Mouse (Mus musculus) ES-E14 (cell line): ENCODE data around the gene Dock6. TPM values are rescaled to one million over a fixed set of nuclear protein-coding genes. Genes with fewer than 3 reads are reported as not detected.
A peak's percentile ranks its signal among the peaks of the same experiment; 100 is the strongest.

Source experiments
- DNase-seq: peaks from one replicate; pipeline ENCODE4 v3.0.0-alpha.2; 2013; ENCODE audit warnings: low read depth, low spot score
- H3K27ac ChIP-seq: 2 replicates; pipeline ENCODE4 v1.5.1; 2012; ENCODE audit warnings: low read depth, mild to moderate bottlenecking, low read length, moderate library complexity, mixed read lengths; ENCODE audit not compliant: poor library complexity, insufficient read depth, severe bottlenecking
- H3K36me3 ChIP-seq: 2 replicates; pipeline ENCODE4 v1.6.1; 2012; ENCODE audit warnings: mild to moderate bottlenecking, low read length, moderate library complexity, mixed read lengths; ENCODE audit not compliant: control insufficient read depth, poor library complexity, insufficient read depth, severe bottlenecking
- H3K4me1 ChIP-seq, 2 experiments: fragments of 150-350 bp in 1 of 2; sonication (generic) in 1 of 2; 2 replicates each; pipeline ENCODE4 v1.6.1; 2012; ENCODE audit warnings: low read length in 2 of 2, mild to moderate bottlenecking in 1 of 2, mixed read lengths in 1 of 2; ENCODE audit not compliant: control insufficient read depth in 2 of 2, insufficient read depth in 2 of 2, poor library complexity in 1 of 2
- H3K4me3 ChIP-seq, 2 experiments: fragments of 150-350 bp in 1 of 2; sonication (generic) in 1 of 2; 2 replicates each; pipeline ENCODE4 v1.5.1; 2012; ENCODE audit warnings: low read length in 2 of 2, low read depth in 1 of 2, mild to moderate bottlenecking in 1 of 2, mixed read lengths in 1 of 2; ENCODE audit not compliant: insufficient read depth in 1 of 2, poor library complexity in 1 of 2, severe bottlenecking in 1 of 2
- H3K9ac ChIP-seq: 2 replicates; pipeline ENCODE4 v1.6.1; 2012; ENCODE audit warnings: low read depth, mild to moderate bottlenecking, low read length, mixed read lengths; ENCODE audit not compliant: poor library complexity, insufficient read depth, severe bottlenecking
- H3K9me3 ChIP-seq: fragments of 150-350 bp; sonication (generic); 2 replicates; pipeline ENCODE4 v1.6.1; 2012; ENCODE audit warnings: low read depth, mild to moderate bottlenecking, low read length; ENCODE audit not compliant: control insufficient read depth, insufficient read depth
- CHD2 ChIP-seq: IDR thresholded peaks from 2 replicates; pipeline ENCODE4 v1.6.1; 2014; ENCODE audit warnings: mild to moderate bottlenecking, low read depth, low read length, inconsistent platforms
- HCFC1 ChIP-seq: IDR thresholded peaks from 2 replicates; pipeline ENCODE4 v1.6.1; 2012; ENCODE audit warnings: low read length, inconsistent platforms, borderline replicate concordance; ENCODE audit not compliant: insufficient read depth
- MAFK ChIP-seq: IDR thresholded peaks from 2 replicates; pipeline ENCODE4 v1.6.1; 2014; ENCODE audit warnings: mild to moderate bottlenecking, low read depth, low read length, inconsistent platforms; ENCODE audit not compliant: insufficient read depth
- ZC3H11A ChIP-seq: IDR thresholded peaks from 2 replicates; pipeline ENCODE4 v1.6.1; 2012; ENCODE audit warnings: low read depth, mild to moderate bottlenecking, inconsistent platforms, low read length, borderline replicate concordance
- ZNF384 ChIP-seq: IDR thresholded peaks from 2 replicates; pipeline ENCODE4 v1.6.1; 2012; ENCODE audit warnings: low read depth, low read length, inconsistent platforms
- in situ Hi-C, 2 experiments: fragments of 600-800 bp; cut with MboI; formaldehyde crosslinking; loops; one replicate each; pipeline ENCODE4 v1.15.1; 2025; ENCODE audit warnings: low sequenced_read_pairs in 2 of 2, inconsistent platforms in 1 of 2; ENCODE audit not compliant: unreplicated experiment in 2 of 2
- total RNA-seq: library from RNA; depleted of rRNA; stranded (reverse); fragments of 300-350 nt; gene quantifications from 2 replicates; pipeline ENCODE4 v1.2.3, GENCODE M21; 2012

Dock6 gene
- total RNA-seq, 1 experiment = 45.4 TPM

GRCm38 (mm10) chr9:21792644-21793043 lies 59.8 kb downstream of the Dock6 start:
- TF ChIP-seq HCFC1 (no peak), ZNF384 (no peak), MAFK (no peak), CHD2 (no peak)
- H3K36me3 ChIP-seq = peaks cover 46% of the 10 kb centered on the region
- no peak overlapping the region for H3K9ac ChIP-seq
- no peak for DNase-seq
- in situ Hi-C loops = no loop called here
- no peak overlapping the region for H3K4me3 ChIP-seq
- H3K27ac ChIP-seq = no peak overlapping the region
- peaks cover 7 to 13% of the 10 kb centered on the region in 2 experiments for H3K4me1 ChIP-seq
- no peaks in the 10 kb centered on the region for H3K9me3 ChIP-seq

DNA sequence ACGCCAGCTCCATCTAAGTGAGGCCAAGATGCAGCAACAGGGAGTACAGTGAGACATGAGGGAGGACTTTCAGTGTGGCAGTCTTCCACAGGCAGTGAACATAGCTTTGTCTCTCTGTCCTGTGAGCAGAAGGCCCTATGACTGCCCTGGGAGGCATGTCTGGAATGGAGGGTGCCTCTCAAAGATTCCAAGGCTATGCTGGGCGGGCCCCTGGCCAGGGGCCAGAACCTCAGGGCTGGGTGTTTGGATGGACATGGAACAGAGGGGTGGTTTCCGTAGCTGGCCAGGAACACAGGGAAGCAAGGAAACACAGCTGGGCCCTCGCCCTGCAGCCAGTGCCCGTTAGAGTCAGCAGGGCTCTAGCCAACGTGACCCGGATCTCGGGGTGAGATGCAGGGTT lies 60.6 kb downstream of the Dock6 start:
- TF ChIP-seq HCFC1 = no peak
- no peak for TF ChIP-seq MAFK
- TF ChIP-seq CHD2 = no peak
- TF ChIP-seq ZC3H11A = no peak
- TF ChIP-seq ZNF384 = no peak
- no peak overlapping the region for H3K9ac ChIP-seq
- no peaks in the 10 kb centered on the region for H3K9me3 ChIP-seq
- no peak overlapping the region for H3K27ac ChIP-seq
- H3K4me3 ChIP-seq = no peak overlapping the region
- DNase-seq = no peak
- in situ Hi-C loops = no loop called here
- peaks cover 11% of the 10 kb centered on the region in 2 experiments for H3K4me1 ChIP-seq
- H3K36me3 ChIP-seq = peaks cover 46% of the 10 kb centered on the region

DNA sequence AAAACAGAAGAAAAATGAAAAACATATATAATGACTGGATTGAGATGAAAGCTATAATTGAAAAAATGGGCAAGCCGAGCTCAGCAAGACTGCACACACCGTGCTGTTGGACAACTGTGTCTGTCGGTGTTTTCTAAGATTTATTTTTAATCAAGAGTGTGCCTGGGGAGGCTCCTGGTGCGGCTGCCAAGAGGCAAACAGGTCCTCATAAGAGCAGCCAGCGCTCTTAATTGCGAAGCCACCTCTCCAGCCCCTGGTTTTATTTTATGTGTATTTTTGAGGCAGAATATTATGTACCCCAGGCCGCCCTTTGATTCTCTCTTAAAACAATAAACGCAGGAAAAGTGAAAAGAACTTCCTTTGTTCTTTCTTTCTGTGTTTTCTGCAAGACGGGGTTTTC lies 64.2 kb downstream of the Dock6 start:
- Histone ChIP-seq H3K4me3 (no peak overlapping the region), H3K9ac (peak overlapping the region; percentile 28; the same call in 1 of the 2 replicates)

DNA sequence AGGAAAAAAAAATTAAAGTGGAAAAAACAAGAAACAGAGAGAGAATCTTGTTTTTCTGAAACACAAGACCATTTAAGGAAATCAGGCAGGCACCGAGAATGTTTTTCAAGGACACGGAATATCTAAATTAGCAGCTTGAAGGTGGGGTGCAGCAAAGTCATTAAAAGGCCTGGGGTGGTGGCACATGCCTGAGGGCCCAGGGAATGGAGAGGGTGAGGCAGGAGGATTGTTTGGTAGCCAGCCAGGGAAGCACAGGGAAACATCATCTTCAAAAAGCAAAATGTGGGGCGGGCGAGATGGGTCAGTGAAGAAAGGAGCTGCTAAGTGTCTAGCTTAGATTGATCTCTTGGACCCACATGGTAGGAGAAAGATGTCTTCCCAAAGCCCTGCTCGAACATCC lies 64.8 kb downstream of the Dock6 start:
- Histone ChIP-seq H3K36me3 (peaks cover 36% of the 10 kb centered on the region), H3K4me1 (peaks cover 8 to 10% of the 10 kb centered on the region in 2 experiments), H3K27ac (peak overlapping the region; percentile 83), H3K9me3 (no peaks in the 10 kb centered on the region), H3K9ac (peak overlapping the region; percentile 38; the same call in 1 of the 2 replicates), H3K4me3 (peak overlapping the region; percentile 7 to 8; a peak in 2 of 4 replicates)
- no peak for TF ChIP-seq ZC3H11A
- TF ChIP-seq CHD2 = no peak
- TF ChIP-seq MAFK = no peak
- TF ChIP-seq ZNF384 = no peak
- TF ChIP-seq HCFC1 = no peak
- in situ Hi-C loops = loop anchor here in 1 of 2 experiments (10.0 kb wide), 1 partner anchor 437 kb away; the partner anchor contains the start of gene Zfp809
- no peak for DNase-seq

More for the DNA sequence above, 64.2 kb downstream of the Dock6 start:
- TF ChIP-seq MAFK (no peak), ZC3H11A (no peak), ZNF384 (no peak), HCFC1 (no peak), CHD2 (no peak)
- Histone ChIP-seq H3K4me1 (peaks cover 8 to 11% of the 10 kb centered on the region in 2 experiments), H3K36me3 (peaks cover 37% of the 10 kb centered on the region), H3K27ac (peak overlapping the region; percentile 83), H3K9me3 (no peaks in the 10 kb centered on the region)
- DNase-seq = no peak
- in situ Hi-C loops = loop anchor here in 1 of 2 experiments (10.0 kb wide), 1 partner anchor 437 kb away; the partner anchor contains the start of gene Zfp809

DNA sequence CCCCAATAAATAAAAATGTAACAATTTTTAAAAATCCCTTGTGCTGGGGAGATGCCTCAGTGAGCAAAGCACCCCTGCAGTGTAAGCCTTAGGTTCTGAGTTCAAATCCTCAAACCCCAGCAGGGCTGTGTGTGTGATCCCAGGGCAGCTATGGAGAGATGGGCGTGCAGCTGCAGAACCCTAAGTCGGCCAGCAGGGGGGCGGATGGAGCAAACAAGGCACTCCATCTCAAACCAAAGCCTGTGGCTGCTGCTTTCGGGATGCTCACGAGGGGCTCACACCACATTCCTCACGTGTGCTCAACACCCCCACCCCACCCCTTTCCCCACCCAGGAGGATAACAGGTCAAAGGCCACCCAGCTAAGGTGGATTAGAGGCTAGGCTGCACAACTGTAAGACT lies 65.5 kb downstream of the Dock6 start:
- H3K9ac ChIP-seq = peak overlapping the region; percentile 38; the same call in 1 of the 2 replicates
- peak; percentile 28; the same call in 1 of the 2 replicates for TF ChIP-seq ZNF384
- no peak for TF ChIP-seq MAFK
- TF ChIP-seq CHD2 = no peak
- TF ChIP-seq HCFC1 = no peak
- TF ChIP-seq ZC3H11A = no peak; the same call in 1 of the 2 replicates
- H3K36me3 ChIP-seq = peaks cover 32% of the 10 kb centered on the region
- H3K4me1 ChIP-seq = peaks cover 6 to 10% of the 10 kb centered on the region in 2 experiments
- H3K9me3 ChIP-seq = no peaks in the 10 kb centered on the region
- peak overlapping the region; percentile 83 for H3K27ac ChIP-seq
- DNase-seq = peak; percentile 87
- in situ Hi-C loops = loop anchor here in 1 of 2 experiments (10.0 kb wide), 1 partner anchor 438 kb away; the partner anchor contains the start of gene Zfp809
- 0 out of 4 replicates have a peak overlapping the region, but pooled peaks of 1 of the 2 experiments have one; percentile 3 for H3K4me3 ChIP-seq
